In genomic region chr2:14237723-14238122, GRCm38 (mm10) we compare ENCODE assay signal across 18 mouse cellular contexts. TPM values are rescaled to one million over a fixed set of nuclear protein-coding genes. Genes with fewer than 3 reads are reported as not detected.
DNase-seq lines count a peak whose midpoint lies in the region; ATAC-seq and TF ChIP-seq lines count a peak whose summit lies in the region.
"Had no signal": no experiment of that assay in that cellular context is flagged by ENCODE, and none has a peak within 500 bp of the region (broad histone marks: within the 10 kb centered on the region; RNA-seq: fewer than 3 reads in every experiment).

No protein-coding gene starts in this region.

- ATAC-seq in kidney, postnatal 0 days (replicated peaks; ENCODE audit: low FRiP score, low read depth): no peak
- ATAC-seq in kidney, embryonic 14.5 days (ENCODE audit: low FRiP score, low TSS enrichment): no peak
- no peak for ATAC-seq in midbrain, postnatal 0 days (ENCODE audit: low FRiP score)
- no peak for ATAC-seq in midbrain, embryonic 11.5 days (ENCODE audit: low FRiP score)
- ATAC-seq in hindbrain, postnatal 0 days: no peak
- ATAC-seq: midbrain, embryonic 15.5 days had no signal

- H3K36me3 ChIP-seq in kidney, postnatal 0 days (ENCODE audit: insufficient read depth, low read length): no peaks in the 10 kb centered on the region
- no peaks in the 10 kb centered on the region for H3K36me3 ChIP-seq in kidney, embryonic 14.5 days (ENCODE audit: control insufficient read depth, insufficient read depth, low read length)
- H3K36me3 ChIP-seq in midbrain, postnatal 0 days (ENCODE audit: insufficient read depth, low read length): no peaks in the 10 kb centered on the region
- no peaks in the 10 kb centered on the region for H3K36me3 ChIP-seq in midbrain, embryonic 11.5 days (ENCODE audit: control insufficient read depth, insufficient read depth, low read length)
- H3K36me3 ChIP-seq in hindbrain, postnatal 0 days (ENCODE audit: insufficient read depth, low read length): no peaks in the 10 kb centered on the region
- H3K36me3 ChIP-seq: embryonic facial prominence, embryonic 13.5 days; forebrain, embryonic 10.5 days; hindbrain, embryonic 12.5 days; midbrain, embryonic 15.5 days had no signal

- H3K4me1 ChIP-seq in kidney, postnatal 0 days (replicated peaks; ENCODE audit: insufficient read depth, low read length): no peaks in the 10 kb centered on the region
- H3K4me1 ChIP-seq in kidney, embryonic 14.5 days (ENCODE audit: control insufficient read depth, insufficient read depth, low read length): no peaks in the 10 kb centered on the region
- H3K4me1 ChIP-seq in midbrain, postnatal 0 days (ENCODE audit: insufficient read depth, low read length): no peaks in the 10 kb centered on the region
- H3K4me1 ChIP-seq in midbrain, embryonic 11.5 days (ENCODE audit: control insufficient read depth, insufficient read depth, low read length): no peaks in the 10 kb centered on the region
- H3K4me1 ChIP-seq in hindbrain, postnatal 0 days (ENCODE audit: insufficient read depth, low read length): no peaks in the 10 kb centered on the region
- H3K4me1 ChIP-seq: forebrain, embryonic 10.5 days; hindbrain, embryonic 12.5 days; midbrain, embryonic 15.5 days had no signal

- peak; percentile 29 for DNase-seq in adrenal gland, postnatal 14 days
- DNase-seq in adrenal gland, adult 8-10 months: no peak
- peak; percentile 12 for DNase-seq in kidney, postnatal 0 days (ENCODE audit: low spot score)
- DNase-seq in midbrain, postnatal 0 days (ENCODE audit: low spot score): peak; percentile 6
- DNase-seq in midbrain, embryonic 11.5 days (ENCODE audit: low spot score, missing footprints): no peak
- peak; percentile 40 for DNase-seq in skeletal muscle tissue, adult 2 months (ENCODE audit: low read depth, low spot score)
- no peak for DNase-seq in hindbrain, postnatal 0 days (ENCODE audit: low spot score)
- DNase-seq: adrenal gland, adult 2 months; cerebellum, adult 8-10 months; left cerebral cortex, postnatal 4 days; retina, postnatal 1 day had no signal

- TF ChIP-seq CTCF in kidney, postnatal 0 days (IDR thresholded peaks at IDR 0.05; ENCODE audit: low read depth): no peak
- no peak for TF ChIP-seq CTCF in midbrain, postnatal 0 days (IDR thresholded peaks at IDR 0.05)
- no peak for TF ChIP-seq CTCF in hindbrain, postnatal 0 days (IDR thresholded peaks at IDR 0.05; ENCODE audit: low read depth)

- H3K9ac ChIP-seq in kidney, postnatal 0 days (ENCODE audit: low read depth, low read length): no peak overlapping the region
- H3K9ac ChIP-seq in kidney, embryonic 14.5 days (ENCODE audit: low read depth, low read length): no peak overlapping the region
- H3K9ac ChIP-seq in midbrain, postnatal 0 days (replicated peaks; ENCODE audit: low read length, poor library complexity, severe bottlenecking): no peak overlapping the region
- H3K9ac ChIP-seq in midbrain, embryonic 11.5 days (ENCODE audit: low read length): no peak overlapping the region
- no peak overlapping the region for H3K9ac ChIP-seq in hindbrain, postnatal 0 days (replicated peaks; ENCODE audit: low read length)
- H3K9ac ChIP-seq: embryonic facial prominence, embryonic 13.5 days; hindbrain, embryonic 12.5 days; liver, embryonic 14.5 days; midbrain, embryonic 15.5 days had no signal

- no peak overlapping the region for H3K4me2 ChIP-seq in kidney, postnatal 0 days (ENCODE audit: low read length)
- H3K4me2 ChIP-seq in kidney, embryonic 14.5 days (replicated peaks; ENCODE audit: low read depth, low read length): no peak overlapping the region
- no peak overlapping the region for H3K4me2 ChIP-seq in midbrain, postnatal 0 days (ENCODE audit: low read depth, low read length, poor library complexity, severe bottlenecking)
- no peak overlapping the region for H3K4me2 ChIP-seq in midbrain, embryonic 11.5 days
- no peak overlapping the region for H3K4me2 ChIP-seq in hindbrain, postnatal 0 days (ENCODE audit: low read depth, low read length)
- H3K4me2 ChIP-seq: embryonic facial prominence, embryonic 13.5 days; hindbrain, embryonic 12.5 days; midbrain, embryonic 15.5 days had no signal

- no peaks in the 10 kb centered on the region for H3K27me3 ChIP-seq in kidney, postnatal 0 days (ENCODE audit: insufficient read depth, low read length)
- H3K27me3 ChIP-seq in kidney, embryonic 14.5 days (ENCODE audit: control insufficient read depth, insufficient read depth, low read length): no peaks in the 10 kb centered on the region
- no peaks in the 10 kb centered on the region for H3K27me3 ChIP-seq in midbrain, postnatal 0 days (ENCODE audit: insufficient read depth, low read length)
- H3K27me3 ChIP-seq in midbrain, embryonic 11.5 days (ENCODE audit: control insufficient read depth, insufficient read depth, low read length): no peaks in the 10 kb centered on the region
- no peaks in the 10 kb centered on the region for H3K27me3 ChIP-seq in hindbrain, postnatal 0 days (ENCODE audit: insufficient read depth, low read length)
- H3K27me3 ChIP-seq: embryonic facial prominence, embryonic 13.5 days; hindbrain, embryonic 12.5 days; midbrain, embryonic 15.5 days had no signal

- no peak overlapping the region for H3K27ac ChIP-seq in kidney, postnatal 0 days
- H3K27ac ChIP-seq in kidney, embryonic 14.5 days (ENCODE audit: low read depth, low read length): no peak overlapping the region
- H3K27ac ChIP-seq in midbrain, postnatal 0 days (ENCODE audit: low read depth, low read length): no peak overlapping the region
- no peak overlapping the region for H3K27ac ChIP-seq in midbrain, embryonic 11.5 days (ENCODE audit: low read depth, low read length)
- no peak overlapping the region for H3K27ac ChIP-seq in hindbrain, postnatal 0 days
- H3K27ac ChIP-seq: embryonic facial prominence, embryonic 13.5 days; forebrain, embryonic 10.5 days; hindbrain, embryonic 12.5 days; layer of hippocampus, adult 2 months; liver, embryonic 14.5 days; midbrain, embryonic 15.5 days had no signal

- no peak overlapping the region for H3K4me3 ChIP-seq in kidney, postnatal 0 days (replicated peaks; ENCODE audit: low read depth, low read length)
- H3K4me3 ChIP-seq in kidney, embryonic 14.5 days (ENCODE audit: low read length): no peak overlapping the region
- H3K4me3 ChIP-seq in midbrain, postnatal 0 days (ENCODE audit: low read depth, low read length): no peak overlapping the region
- H3K4me3 ChIP-seq in midbrain, embryonic 11.5 days (ENCODE audit: low read depth, low read length): no peak overlapping the region
- H3K4me3 ChIP-seq in hindbrain, postnatal 0 days (ENCODE audit: low read length): no peak overlapping the region
- H3K4me3 ChIP-seq: embryonic facial prominence, embryonic 13.5 days; forebrain, embryonic 10.5 days; hindbrain, embryonic 12.5 days; layer of hippocampus, adult 2 months; midbrain, embryonic 15.5 days had no signal

- WGBS in kidney, postnatal 0 days: 25% methylated on average over 4 of the region's 4 CpGs
- 31% methylated on average over 4 of the region's 4 CpGs for WGBS in kidney, embryonic 14.5 days
- whole genome bisulfite sequencing in midbrain, postnatal 0 days: 45% methylated on average over 4 of the region's 4 CpGs
- WGBS in midbrain, embryonic 11.5 days: 75% methylated on average over 4 of the region's 4 CpGs
- WGBS in hindbrain, postnatal 0 days: 38% methylated on average over 4 of the region's 4 CpGs

- no peaks in the 10 kb centered on the region for H3K9me3 ChIP-seq in kidney, postnatal 0 days (replicated peaks; ENCODE audit: low read length)
- no peaks in the 10 kb centered on the region for H3K9me3 ChIP-seq in kidney, embryonic 14.5 days (ENCODE audit: control insufficient read depth, low read length)
- no peaks in the 10 kb centered on the region for H3K9me3 ChIP-seq in midbrain, postnatal 0 days (ENCODE audit: low read length)
- no peaks in the 10 kb centered on the region for H3K9me3 ChIP-seq in midbrain, embryonic 11.5 days (ENCODE audit: control insufficient read depth, low read length)
- H3K9me3 ChIP-seq in hindbrain, postnatal 0 days (ENCODE audit: low read length): no peaks in the 10 kb centered on the region
- H3K9me3 ChIP-seq: embryonic facial prominence, embryonic 13.5 days; forebrain, embryonic 10.5 days; hindbrain, embryonic 12.5 days; midbrain, embryonic 15.5 days had no signal

RNA-seq across cellular contexts. Expression of gene Mrc1, which starts 8.5 kb away (rescaled TPM):
- total RNA-seq in adrenal gland, postnatal 14 days (2021): 21.5 and 23.8 TPM in 2 replicates
- total RNA-seq in adrenal gland, adult 8-10 months (2022): 10 to 100 TPM; 15.2 to 32.1 (median 23.1) TPM
- 4.4 and 4.6 TPM in 2 replicates for polyA plus RNA-seq in kidney, postnatal 0 days (2015; fragmentation: Nextera tagmentation; extraction: Ambion mirVana)
- 3.9 and 5.0 TPM in 2 replicates for polyA plus RNA-seq in kidney, embryonic 14.5 days (2014; fragmentation: Nextera tagmentation; extraction: Ambion mirVana)
- 11.0 and 13.1 TPM in 2 replicates for total RNA-seq in midbrain, postnatal 0 days (2014; rRNA removed)
- 3.7 and 4.1 TPM in 2 replicates for polyA plus RNA-seq in midbrain, postnatal 0 days (2015; fragmentation: Nextera tagmentation; extraction: Ambion mirVana)
- polyA plus RNA-seq in midbrain, embryonic 11.5 days (2014; fragmentation: Nextera tagmentation; extraction: Ambion mirVana): 6.4 and 8.3 TPM in 2 replicates
- total RNA-seq in hindbrain, postnatal 0 days (2014; rRNA removed): 6.0 and 10.3 TPM in 2 replicates
- polyA plus RNA-seq in hindbrain, postnatal 0 days (2015; fragmentation: Nextera tagmentation; extraction: Ambion mirVana): 3.6 and 4.7 TPM in 2 replicates

Comparison
In these comparisons a context has a peak if more than half of its experiments do, and no peak if none do; other contexts are left out.
1. DNase-seq: peak in adrenal gland, postnatal 14 days (single experiment), kidney, postnatal 0 days (single experiment), midbrain, postnatal 0 days (single experiment) and skeletal muscle tissue, adult 2 months (single experiment); none in adrenal gland, adult 8-10 months (single experiment), midbrain, embryonic 11.5 days (single experiment) and hindbrain, postnatal 0 days (single experiment).